Mouse (Mus musculus): Measurements from ENCODE around the gene Ugt1a7c.

- no peak for TF ChIP-seq POLR2A (IDR thresholded peaks at IDR 0.05; ENCODE audit: control insufficient read depth, extremely low read depth, insufficient read depth, low read length, poor library complexity)
- TF ChIP-seq CTCF (IDR thresholded peaks at IDR 0.05; ENCODE audit: borderline replicate concordance, control insufficient read depth, extremely low read depth, insufficient read depth, low read length, poor library complexity), result no peak
These were observed 128.7 kb downstream of the Ugt1a7c start for GRCm38 (mm10) chr1:88223591-88223990.

Data from thymus, adult 2 months (tissue).